Mouse (Mus musculus): Measurements from ENCODE around the gene H2-Aa. TPM values are rescaled to one million over a fixed set of nuclear protein-coding genes. Genes with fewer than 3 reads are reported as not detected.

H2-Aa gene
- total RNA-seq (2014; rRNA removed), result 0.14 and 0.85 TPM in 2 replicates
- 0.59 and 0.73 TPM in 2 replicates for polyA plus RNA-seq (2015; fragmentation: Nextera tagmentation; extraction: Ambion mirVana)

DNA sequence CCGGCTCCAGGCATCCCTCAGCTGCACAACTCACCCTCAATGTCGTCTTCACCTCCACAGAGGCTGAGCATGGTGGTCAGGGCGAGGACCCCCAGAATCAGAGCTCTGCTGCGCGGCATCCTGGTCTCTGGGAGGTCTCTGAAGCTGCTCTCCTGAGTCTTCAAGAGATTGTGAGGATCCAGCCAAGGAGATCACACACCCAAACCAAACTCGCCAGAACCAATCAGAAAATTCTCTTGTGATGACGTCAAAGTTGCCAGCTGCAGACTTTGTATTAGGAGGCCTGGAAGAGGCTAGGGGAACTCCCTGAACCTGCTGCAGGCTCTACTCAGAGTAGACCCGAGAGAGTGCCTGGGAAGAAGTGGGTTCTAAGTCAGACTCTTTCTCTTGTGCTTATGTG, at the start of gene H2-Aa:
TSS of gene H2-Aa (minus strand) at position 176 of the 400 bp plus-strand sequence.
- H3K4me2 ChIP-seq (ENCODE audit: low read depth), result no peak within 1 kb of the TSS
- H3K27me3 ChIP-seq (ENCODE audit: insufficient read depth, low read length), result no peaks in the 10 kb centered on the region
- H3K4me3 ChIP-seq (ENCODE audit: low read depth, low read length), result no peak within 1 kb of the TSS
- H3K27ac ChIP-seq (ENCODE audit: low read depth, low read length), result no peak within 1 kb of the TSS
- DNase-seq (peak; percentile 41), ATAC-seq (0 out of 2 replicates have a peak, but pooled peaks have one; percentile 14)
- no peak within 1 kb of the TSS for H3K9ac ChIP-seq
- no peaks in the 10 kb centered on the region for H3K36me3 ChIP-seq (ENCODE audit: insufficient read depth)
- H3K9me3 ChIP-seq (ENCODE audit: low read length), result no peaks in the 10 kb centered on the region
- WGBS, result 16% methylated on average over 8 of the region's 8 CpGs
- no peak for TF ChIP-seq CTCF (IDR thresholded peaks at IDR 0.05; ENCODE audit: low read depth)
- no peaks in the 10 kb centered on the region for H3K4me1 ChIP-seq (ENCODE audit: insufficient read depth)

DNA sequence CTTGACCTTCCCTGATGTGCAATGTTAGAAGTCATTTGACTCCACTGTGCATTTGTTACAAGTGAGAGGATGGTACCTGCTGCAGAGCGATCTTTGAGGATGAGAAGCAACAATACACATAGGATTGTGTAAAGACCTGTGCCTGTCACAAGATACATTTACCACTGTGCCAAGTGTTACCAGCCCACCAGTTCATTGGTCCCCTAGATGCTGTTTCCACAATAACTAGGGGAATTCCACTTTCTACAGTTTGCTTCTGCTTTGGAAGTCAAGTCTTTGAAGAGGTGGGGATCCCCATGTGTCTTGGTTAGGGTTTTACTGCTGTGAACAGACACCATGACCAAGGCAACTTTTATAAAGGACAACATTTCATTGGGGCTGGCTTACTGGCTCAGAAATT, 43.6 kb upstream of the H2-Aa start:
- Histone ChIP-seq H3K27ac (ENCODE audit: low read depth, low read length) (no peak overlapping the region), H3K9ac (no peak overlapping the region), H3K27me3 (ENCODE audit: insufficient read depth, low read length) (no peaks in the 10 kb centered on the region), H3K9me3 (ENCODE audit: low read length) (no peaks in the 10 kb centered on the region), H3K36me3 (ENCODE audit: insufficient read depth) (no peaks in the 10 kb centered on the region), H3K4me3 (ENCODE audit: low read depth, low read length) (no peak overlapping the region), H3K4me2 (ENCODE audit: low read depth) (no peak overlapping the region), H3K4me1 (ENCODE audit: insufficient read depth) (no peaks in the 10 kb centered on the region)
- no peak for TF ChIP-seq CTCF (IDR thresholded peaks at IDR 0.05; ENCODE audit: low read depth)
- no peak for DNase-seq
- no peak for ATAC-seq
- WGBS, result 95% methylated on average over 1 of the region's 1 CpGs

DNA sequence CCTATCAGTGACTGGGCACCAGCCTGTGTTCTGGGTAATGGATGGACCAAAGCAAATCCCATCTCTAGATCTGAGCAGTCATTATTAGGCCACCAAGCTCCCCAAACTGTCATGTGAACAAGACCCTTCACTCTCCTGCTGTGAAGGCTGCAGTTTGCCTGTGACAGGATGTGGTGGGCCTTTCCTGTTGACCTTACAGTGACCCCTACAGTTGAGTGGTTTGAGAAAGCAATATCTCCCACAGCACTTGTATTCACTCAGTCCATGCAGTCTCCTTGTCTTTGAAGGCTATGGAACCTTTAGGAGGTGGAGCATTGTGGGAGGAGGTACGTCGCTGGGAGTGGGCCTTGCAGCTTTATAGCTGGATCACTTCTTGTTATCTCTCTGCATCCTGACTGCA, 42.2 kb upstream of the H2-Aa start:
- Histone ChIP-seq H3K4me2 (ENCODE audit: low read depth) (no peak overlapping the region), H3K9me3 (ENCODE audit: low read length) (no peaks in the 10 kb centered on the region), H3K4me3 (ENCODE audit: low read depth, low read length) (no peak overlapping the region), H3K27me3 (ENCODE audit: insufficient read depth, low read length) (no peaks in the 10 kb centered on the region), H3K4me1 (ENCODE audit: insufficient read depth) (no peaks in the 10 kb centered on the region), H3K27ac (ENCODE audit: low read depth, low read length) (no peak overlapping the region), H3K36me3 (ENCODE audit: insufficient read depth) (no peaks in the 10 kb centered on the region), H3K9ac (no peak overlapping the region)
- ATAC-seq (no peak), DNase-seq (no peak)
- WGBS, result 81% methylated on average over 2 of the region's 2 CpGs
- no peak for TF ChIP-seq CTCF (IDR thresholded peaks at IDR 0.05; ENCODE audit: low read depth)

DNA sequence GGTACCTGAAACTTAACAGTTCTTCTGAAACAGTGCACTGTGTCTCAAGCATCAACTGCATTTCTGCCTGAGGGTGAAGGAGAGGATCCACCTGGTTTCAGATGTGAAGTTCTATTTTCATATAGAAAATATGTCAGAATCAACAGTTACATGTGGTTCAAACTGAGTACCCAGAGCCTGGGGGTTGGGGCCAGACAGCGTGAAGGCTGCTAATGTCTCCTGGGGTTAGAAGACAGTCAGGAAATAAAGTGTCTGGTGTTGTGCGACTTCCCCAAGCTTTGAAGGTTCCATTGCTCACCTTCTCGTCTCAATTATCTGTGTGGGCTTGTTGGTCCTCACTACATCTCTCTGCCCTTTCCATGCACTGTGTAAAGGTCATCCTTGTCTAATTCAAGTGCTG, 38.8 kb upstream of the H2-Aa start:
- Histone ChIP-seq H3K4me1 (ENCODE audit: insufficient read depth) (no peaks in the 10 kb centered on the region), H3K9ac (no peak overlapping the region), H3K4me3 (ENCODE audit: low read depth, low read length) (no peak overlapping the region), H3K4me2 (ENCODE audit: low read depth) (no peak overlapping the region), H3K27ac (ENCODE audit: low read depth, low read length) (no peak overlapping the region), H3K36me3 (ENCODE audit: insufficient read depth) (no peaks in the 10 kb centered on the region), H3K27me3 (ENCODE audit: insufficient read depth, low read length) (no peaks in the 10 kb centered on the region), H3K9me3 (ENCODE audit: low read length) (no peaks in the 10 kb centered on the region)
- TF ChIP-seq CTCF (IDR thresholded peaks at IDR 0.05; ENCODE audit: low read depth), result no peak
- 84% methylated on average over 3 of the region's 3 CpGs for WGBS
- no peak for DNase-seq
- ATAC-seq, result no peak

DNA sequence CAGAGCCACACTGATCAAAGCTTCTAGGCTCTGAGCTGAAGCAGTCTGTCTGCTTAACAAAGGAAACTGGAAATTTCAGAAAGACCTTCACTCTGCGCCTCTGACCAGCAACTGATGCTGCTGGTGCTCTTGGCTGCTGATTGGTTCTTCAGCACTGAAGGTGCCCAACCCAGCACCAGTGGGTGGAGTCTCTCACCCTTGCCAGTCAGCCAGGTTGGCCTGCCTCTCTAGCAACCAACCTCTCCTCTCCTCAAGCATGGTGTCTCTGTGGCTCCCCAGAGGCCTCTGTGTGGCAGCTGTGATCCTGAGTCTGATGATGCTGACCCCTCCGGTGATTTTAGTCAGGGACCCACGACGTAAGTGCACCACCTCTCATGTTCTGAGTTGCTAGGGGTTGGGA, 37.8 kb upstream of the H2-Aa start, which contains the start of gene H2-Eb2:
TSS of gene H2-Eb2 (plus strand) at position 230 of the 400 bp plus-strand sequence.
- Histone ChIP-seq H3K36me3 (ENCODE audit: insufficient read depth) (no peaks in the 10 kb centered on the region), H3K27me3 (ENCODE audit: insufficient read depth, low read length) (no peaks in the 10 kb centered on the region), H3K9me3 (ENCODE audit: low read length) (no peaks in the 10 kb centered on the region), H3K9ac (no peak within 1 kb of the TSS), H3K4me2 (ENCODE audit: low read depth) (no peak within 1 kb of the TSS), H3K27ac (ENCODE audit: low read depth, low read length) (no peak within 1 kb of the TSS), H3K4me1 (ENCODE audit: insufficient read depth) (no peaks in the 10 kb centered on the region), H3K4me3 (ENCODE audit: low read depth, low read length) (no peak within 1 kb of the TSS)
- DNase-seq (no peak), ATAC-seq (no peak)
- no peak for TF ChIP-seq CTCF (IDR thresholded peaks at IDR 0.05; ENCODE audit: low read depth)
- WGBS, result 52% methylated on average over 4 of the region's 4 CpGs

DNA sequence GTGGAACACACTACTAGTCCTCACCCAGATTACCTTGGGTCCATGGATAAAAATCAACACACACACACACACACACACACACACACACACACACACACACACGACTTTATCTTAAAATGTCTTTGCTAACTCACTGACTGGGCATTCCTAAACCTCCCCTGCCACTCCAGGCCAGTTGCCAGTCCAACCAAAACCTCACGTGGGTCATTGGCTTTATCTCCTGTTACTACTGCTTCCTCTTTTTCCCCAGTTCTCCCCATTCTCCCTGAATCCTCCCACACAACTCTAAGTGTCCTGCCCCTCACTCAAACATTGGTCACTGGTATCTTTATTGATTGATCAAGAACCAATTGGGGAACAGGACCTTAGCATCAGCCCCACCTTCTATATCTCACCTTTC, 29.7 kb upstream of the H2-Aa start:
- H3K4me2 ChIP-seq (ENCODE audit: low read depth), result no peak overlapping the region
- no peak overlapping the region for H3K4me3 ChIP-seq (ENCODE audit: low read depth, low read length)
- ATAC-seq (no peak), DNase-seq (no peak)
- no peak overlapping the region for H3K9ac ChIP-seq
- no peaks in the 10 kb centered on the region for H3K4me1 ChIP-seq (ENCODE audit: insufficient read depth)
- no peaks in the 10 kb centered on the region for H3K27me3 ChIP-seq (ENCODE audit: insufficient read depth, low read length)
- H3K27ac ChIP-seq (ENCODE audit: low read depth, low read length), result no peak overlapping the region
- no peak for TF ChIP-seq CTCF (IDR thresholded peaks at IDR 0.05; ENCODE audit: low read depth)
- no peaks in the 10 kb centered on the region for H3K9me3 ChIP-seq (ENCODE audit: low read length)
- no peaks in the 10 kb centered on the region for H3K36me3 ChIP-seq (ENCODE audit: insufficient read depth)
- 49% methylated on average over 2 of the region's 2 CpGs for WGBS

DNA sequence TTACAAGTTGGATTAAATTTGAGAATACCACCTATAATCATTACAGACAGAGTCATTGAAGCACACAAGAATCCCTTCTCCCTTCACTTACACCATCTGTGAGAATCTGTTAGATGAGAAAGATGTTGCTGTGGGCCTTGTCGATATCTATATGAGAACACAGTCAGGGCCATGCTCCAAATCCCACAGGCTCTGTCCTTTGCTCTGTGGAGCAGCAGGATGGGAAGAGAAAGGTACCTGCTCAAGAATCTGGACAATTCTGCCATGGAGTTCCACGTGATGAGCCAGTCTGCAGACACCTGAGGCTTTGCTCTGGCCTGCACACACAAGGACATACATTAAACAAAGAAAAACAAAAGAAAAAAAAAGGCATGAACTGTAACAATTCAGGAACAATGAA, 29.1 kb upstream of the H2-Aa start:
- Histone ChIP-seq H3K4me3 (ENCODE audit: low read depth, low read length) (no peak overlapping the region), H3K27me3 (ENCODE audit: insufficient read depth, low read length) (no peaks in the 10 kb centered on the region), H3K9ac (no peak overlapping the region), H3K4me1 (ENCODE audit: insufficient read depth) (no peaks in the 10 kb centered on the region), H3K4me2 (ENCODE audit: low read depth) (no peak overlapping the region), H3K36me3 (ENCODE audit: insufficient read depth) (no peaks in the 10 kb centered on the region), H3K9me3 (ENCODE audit: low read length) (no peaks in the 10 kb centered on the region), H3K27ac (ENCODE audit: low read depth, low read length) (no peak overlapping the region)
- DNase-seq (no peak), ATAC-seq (no peak)
- 72% methylated on average over 2 of the region's 2 CpGs for WGBS
- no peak for TF ChIP-seq CTCF (IDR thresholded peaks at IDR 0.05; ENCODE audit: low read depth)

Data from forebrain, postnatal 0 days (tissue).